Comparison of ENCODE assay signal across 16 mouse cellular contexts in the genomic region with DNA sequence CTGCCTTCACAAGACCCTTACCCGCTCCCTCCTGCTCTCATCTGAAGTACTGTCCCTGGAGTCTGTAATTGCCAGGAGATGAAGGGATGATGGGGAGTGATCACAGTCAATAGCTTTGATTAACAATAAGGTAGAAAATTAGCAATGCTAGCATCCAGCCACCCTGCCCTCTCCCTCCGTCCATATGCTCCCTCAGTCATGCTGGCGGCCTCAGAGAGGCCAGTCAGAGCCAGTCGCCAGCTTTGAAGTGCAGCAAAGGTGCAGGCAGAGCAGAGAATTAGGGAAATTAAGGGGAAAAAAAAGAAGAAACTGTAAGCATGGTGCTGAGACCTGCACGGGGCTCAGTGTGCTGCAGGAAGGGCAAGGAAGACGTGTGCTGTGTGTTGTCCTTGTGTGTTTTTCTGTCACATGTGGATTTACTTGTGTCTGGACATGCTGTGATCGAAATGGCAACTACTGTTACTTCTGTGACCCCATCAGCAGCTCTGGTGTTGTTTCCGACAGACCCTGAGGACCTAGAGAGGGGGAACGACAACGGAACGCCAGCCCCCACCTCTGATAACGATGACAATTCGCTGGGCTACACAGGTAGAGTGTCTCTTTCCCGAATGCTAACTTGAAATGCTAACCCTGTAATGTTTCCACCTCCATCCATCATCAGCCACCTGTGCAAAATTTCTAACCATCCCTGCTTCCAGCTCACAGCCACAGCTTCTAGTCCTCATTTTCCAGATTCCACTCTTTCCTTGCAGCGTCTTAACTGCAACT.
DNase-seq lines count a peak whose midpoint lies in the region; ATAC-seq and TF ChIP-seq lines count a peak whose summit lies in the region.
"Had no signal": no experiment of that assay in that cellular context is flagged by ENCODE, and none has a peak within 500 bp of the region (broad histone marks: within the 10 kb centered on the region; RNA-seq: fewer than 3 reads in every experiment).

No protein-coding gene starts in this region.

- no peaks in the 10 kb centered on the region for H3K9me3 ChIP-seq in heart, embryonic 13.5 days
- H3K9me3 ChIP-seq in forebrain, embryonic 14.5 days (replicated peaks; ENCODE audit: control insufficient read depth, low read length), result no peaks in the 10 kb centered on the region
- no peaks in the 10 kb centered on the region for H3K9me3 ChIP-seq in hindbrain, postnatal 0 days (ENCODE audit: low read length)
- no peaks in the 10 kb centered on the region for H3K9me3 ChIP-seq in neural tube, embryonic 12.5 days

- 24% methylated on average over 15 of the region's 15 CpGs for WGBS in heart, embryonic 13.5 days
- 32% methylated on average over 15 of the region's 15 CpGs for WGBS in forebrain, embryonic 14.5 days
- 36% methylated on average over 15 of the region's 15 CpGs for WGBS in hindbrain, postnatal 0 days
- WGBS in neural tube, embryonic 12.5 days, result 20% methylated on average over 15 of the region's 15 CpGs

- no peaks in the 10 kb centered on the region; the same call in 1 of the 2 replicates for H3K4me1 ChIP-seq in heart, embryonic 13.5 days
- H3K4me1 ChIP-seq in forebrain, embryonic 14.5 days (ENCODE audit: control insufficient read depth, insufficient read depth, low read length), result no peaks in the 10 kb centered on the region
- H3K4me1 ChIP-seq in hindbrain, postnatal 0 days (ENCODE audit: insufficient read depth, low read length), result no peaks in the 10 kb centered on the region
- H3K4me1 ChIP-seq in neural tube, embryonic 12.5 days, result peaks cover 12% of the 10 kb centered on the region; the same call in 1 of the 2 replicates

- no peak overlapping the region for H3K27ac ChIP-seq in heart, embryonic 13.5 days (replicated peaks)
- H3K27ac ChIP-seq in forebrain, embryonic 14.5 days (ENCODE audit: low read depth, low read length), result no peak overlapping the region
- H3K27ac ChIP-seq in hindbrain, postnatal 0 days, result no peak overlapping the region
- no peak overlapping the region for H3K27ac ChIP-seq in neural tube, embryonic 12.5 days
- H3K27ac ChIP-seq: kidney, postnatal 0 days; liver, embryonic 14.5 days had no signal

- H3K9ac ChIP-seq in heart, embryonic 13.5 days, result no peak overlapping the region
- no peak overlapping the region for H3K9ac ChIP-seq in forebrain, embryonic 14.5 days (ENCODE audit: low read length)
- no peak overlapping the region for H3K9ac ChIP-seq in hindbrain, postnatal 0 days (replicated peaks; ENCODE audit: low read length)
- H3K9ac ChIP-seq in neural tube, embryonic 12.5 days, result no peak overlapping the region
- H3K9ac ChIP-seq: liver, embryonic 14.5 days had no signal

- H3K4me3 ChIP-seq in heart, embryonic 13.5 days, result peak overlapping the region; percentile 16; the same call in 1 of the 2 replicates
- H3K4me3 ChIP-seq in forebrain, embryonic 14.5 days (ENCODE audit: low read depth, low read length), result no peak overlapping the region
- no peak overlapping the region for H3K4me3 ChIP-seq in hindbrain, postnatal 0 days (ENCODE audit: low read length)
- H3K4me3 ChIP-seq in neural tube, embryonic 12.5 days, result peak overlapping the region; percentile 11

- H3K36me3 ChIP-seq in heart, embryonic 13.5 days, result no peaks in the 10 kb centered on the region
- H3K36me3 ChIP-seq in forebrain, embryonic 14.5 days (ENCODE audit: control insufficient read depth, insufficient read depth, low read length), result no peaks in the 10 kb centered on the region
- H3K36me3 ChIP-seq in hindbrain, postnatal 0 days (ENCODE audit: insufficient read depth, low read length), result no peaks in the 10 kb centered on the region
- H3K36me3 ChIP-seq in neural tube, embryonic 12.5 days, result no peaks in the 10 kb centered on the region
- H3K36me3 ChIP-seq: G1E had no signal

- no peak for ATAC-seq in heart, embryonic 13.5 days (ENCODE audit: extremely low read depth, insufficient number of reproducible peaks, low FRiP score, low TSS enrichment)
- peak; percentile 44; the same call in 1 of the 2 replicates for ATAC-seq in forebrain, embryonic 14.5 days
- 0 out of 2 replicates have a peak, but pooled peaks have one; percentile 40 for ATAC-seq in hindbrain, postnatal 0 days
- peak; percentile 32; the same call in 1 of the 2 replicates for ATAC-seq in neural tube, embryonic 12.5 days (ENCODE audit: low FRiP score, low read depth)

- H3K4me2 ChIP-seq in heart, embryonic 13.5 days, result peak overlapping the region; percentile 40
- peak overlapping the region; percentile 4; the same call in 1 of the 2 replicates for H3K4me2 ChIP-seq in forebrain, embryonic 14.5 days (ENCODE audit: low read length)
- peak overlapping the region; percentile 32 for H3K4me2 ChIP-seq in hindbrain, postnatal 0 days (ENCODE audit: low read depth, low read length)
- H3K4me2 ChIP-seq in neural tube, embryonic 12.5 days (replicated peaks), result peak overlapping the region; percentile 46

- no peak for TF ChIP-seq CTCF in hindbrain, postnatal 0 days (IDR thresholded peaks at IDR 0.05; ENCODE audit: low read depth)

- no peaks in the 10 kb centered on the region for H3K27me3 ChIP-seq in heart, embryonic 13.5 days (replicated peaks)
- H3K27me3 ChIP-seq in forebrain, embryonic 14.5 days (replicated peaks; ENCODE audit: control insufficient read depth, insufficient read depth, low read length), result no peaks in the 10 kb centered on the region
- no peaks in the 10 kb centered on the region for H3K27me3 ChIP-seq in hindbrain, postnatal 0 days (ENCODE audit: insufficient read depth, low read length)
- H3K27me3 ChIP-seq in neural tube, embryonic 12.5 days (replicated peaks), result no peaks in the 10 kb centered on the region

- no peak for DNase-seq in heart, adult 18-20 months
- no peak for DNase-seq in forebrain, embryonic 14.5 days (ENCODE audit: low spot score)
- DNase-seq in hindbrain, postnatal 0 days (ENCODE audit: low spot score), result no peak
- no peak for DNase-seq in lung, postnatal 10 days
- DNase-seq in testis, postnatal 14 days (ENCODE audit: low spot score), result no peak
- no peak for DNase-seq in embryo, embryonic 11 days
- DNase-seq: adrenal gland, postnatal 25 days; cerebellum, adult 11 months; layer of hippocampus, adult 9-11 months; lung, postnatal 14 days; thymus, adult 2 months had no signal

Comparison
In these comparisons a context has a peak if more than half of its experiments do, and no peak if none do; other contexts are left out.
1. H3K4me3 ChIP-seq: peak in heart, embryonic 13.5 days (single experiment) and neural tube, embryonic 12.5 days (single experiment); none in forebrain, embryonic 14.5 days (single experiment) and hindbrain, postnatal 0 days (single experiment).
2. Peak in every context shown above with its lines, with median percentiles within 50 percentile points of each other: H3K4me2 ChIP-seq.